Mouse (Mus musculus) Patski (cell line): ENCODE measurements around the gene Homer3. TPM values are rescaled to one million over a fixed set of nuclear protein-coding genes. Genes with fewer than 3 reads are reported as not detected.

Source experiments
- ATAC-seq: fragments of 100-300 bp; one replicate; pipeline ENCODE4 v1.8.0; 2021
- CTCF ChIA-PET: fragments of 350-600 bp; sonication (Branson Sonifier 250); formaldehyde crosslinking; loops from one replicate; lab custom pipeline; 2022; ENCODE audit warnings: inconsistent platforms; lab: Charles Lee
- POLR2A ChIA-PET: fragments of 350-600 bp; sonication (Branson Sonifier 250); formaldehyde crosslinking; loops from one replicate; lab custom pipeline; 2022; ENCODE audit warnings: antibody characterized with exemption, inconsistent platforms; lab: Charles Lee
- DNase-seq: peaks from one replicate; pipeline ENCODE4 v3.0.0-alpha.2; 2011; ENCODE audit warnings: low read depth, low spot score
- H3K27me3 ChIP-seq: fragments of 371-371 bp; one replicate; pipeline ENCODE4 v1.5.1; 2021
- CTCF ChIP-seq: fragments of 100-300 bp; IDR thresholded peaks from one replicate; pipeline ENCODE4 v1.5.1; 2021
- in situ Hi-C: fragments of 300-500 bp; cut with MboI; formaldehyde crosslinking; loops from 3 replicates; pipeline ENCODE4 v1.11.1; 2018; ENCODE audit warnings: low pct_unique_long_range_greater_than_20kb, mixed read lengths
- polyA plus RNA-seq: library from polyadenylated mRNA; unstranded; gene quantifications from one replicate; pipeline ENCODE4 v1.2.3, GENCODE M21; 2021

Gene Homer3
- polyA plus RNA-seq, 1 experiment from 2014 or later = 67.9 TPM

GRCm38 (mm10) chr8:70332070-70332877 lies 49.6 kb downstream of the Homer3 start:
- POLR2A ChIA-PET = no interaction called here
- ATAC-seq (no peak), DNase-seq (no peak)
- CTCF ChIA-PET = no interaction called here
- in situ Hi-C loops = no loop called here
- no peaks in the 10 kb centered on the region for H3K27me3 ChIP-seq
- TF ChIP-seq CTCF = no peak

- no peak for ATAC-seq
- POLR2A ChIA-PET = no interaction called here
- in situ Hi-C loops = no loop called here
- DNase-seq = no peak
- TF ChIP-seq CTCF = no peak
- CTCF ChIA-PET = no interaction called here
- no peaks in the 10 kb centered on the region for H3K27me3 ChIP-seq
Observed at GRCm38 (mm10) chr8:70332878-70333202, 50.2 kb downstream of the Homer3 start.

- no peak for DNase-seq
- no peaks in the 10 kb centered on the region for H3K27me3 ChIP-seq
- no peak for TF ChIP-seq CTCF
- CTCF ChIA-PET = interaction anchor here (0.9 kb wide), 1 partner anchor 11 kb away, joined by 3 read pairs; no protein-coding TSS in a partner anchor
- POLR2A ChIA-PET = interaction anchor here (1.4 kb wide), 1 partner anchor 10 kb away, joined by 5 read pairs; no protein-coding TSS in a partner anchor
- in situ Hi-C loops = no loop called here
- no peak for ATAC-seq
Observed at GRCm38 (mm10) chr8:70338931-70339330, 56.3 kb downstream of the Homer3 start.

- DNase-seq (no peak), ATAC-seq (no peak)
- no peaks in the 10 kb centered on the region for H3K27me3 ChIP-seq
- no peak for TF ChIP-seq CTCF
- POLR2A ChIA-PET = interaction anchor here (0.6 kb wide), 1 partner anchor 50 kb away, joined by 3 read pairs; no protein-coding TSS in a partner anchor
- CTCF ChIA-PET = interaction anchor here (1.4 kb wide), 1 partner anchor 164 kb away, joined by 4 read pairs; no protein-coding TSS in a partner anchor
- in situ Hi-C loops = loop anchor here (5.0 kb wide), 1 partner anchor 37 kb away; no protein-coding TSS in a partner anchor
Observed at GRCm38 (mm10) chr8:70340659-70341058, 58.0 kb downstream of the Homer3 start.

- in situ Hi-C loops = loop anchor here (5.0 kb wide), 1 partner anchor 35 kb away; no protein-coding TSS in a partner anchor
- CTCF ChIA-PET = interaction anchor here (1.4 to 2.4 kb wide), 2 partner anchors 16 to 41 kb away, joined by 3 to 7 read pairs; no protein-coding TSS in a partner anchor
- POLR2A ChIA-PET = no interaction called here
- H3K27me3 ChIP-seq = no peaks in the 10 kb centered on the region
- TF ChIP-seq CTCF = no peak
- ATAC-seq (no peak), DNase-seq (no peak)
Observed at GRCm38 (mm10) chr8:70342007-70342406, 59.4 kb downstream of the Homer3 start.

GRCm38 (mm10) chr8:70343076-70343475 lies 60.4 kb downstream of the Homer3 start:
- no peak for DNase-seq
- in situ Hi-C loops = loop anchor here (5.0 kb wide), 1 partner anchor 34 kb away; no protein-coding TSS in a partner anchor

GRCm38 (mm10) chr8:70343696-70344095 lies 61.1 kb downstream of the Homer3 start:
- in situ Hi-C loops = loop anchor here (5.0 kb wide), 1 partner anchor 34 kb away; no protein-coding TSS in a partner anchor
- TF ChIP-seq CTCF = no peak
- no peaks in the 10 kb centered on the region for H3K27me3 ChIP-seq
- DNase-seq (no peak), ATAC-seq (no peak)
- CTCF ChIA-PET = interaction anchor here (0.7 to 2.4 kb wide), 6 partner anchors 9 to 161 kb away, joined by 3 to 7 read pairs (median 4); partner anchors contain the start of gene Upf1
- POLR2A ChIA-PET = interaction anchor here (0.9 to 1.5 kb wide), 4 partner anchors 9 to 160 kb away, joined by 3 to 4 read pairs (median 3); partner anchors contain the start of gene Upf1

More at GRCm38 (mm10) chr8:70343076-70343475, 60.4 kb downstream of the Homer3 start:
- no peak for ATAC-seq
- TF ChIP-seq CTCF = no peak
- ChIA-PET POLR2A (interaction anchor here (1.1 to 1.5 kb wide), 3 partner anchors 10 to 160 kb away, joined by 3 read pairs; partner anchors contain the start of gene Upf1), CTCF (interaction anchor here (1.0 to 2.4 kb wide), 5 partner anchors 9 to 161 kb away, joined by 3 to 7 read pairs (median 3); no protein-coding TSS in a partner anchor)
- no peaks in the 10 kb centered on the region for H3K27me3 ChIP-seq

Other genes starting within 250 kb of the Homer3 start
- 53.4 TPM for gene Mau2, start 240.1 kb upstream of the Homer3 start, polyA plus RNA-seq
- 37.0 TPM for gene Sugp1, start 240.0 kb upstream of the Homer3 start, polyA plus RNA-seq
- gene Tm6sf2, start 209.9 kb upstream of the Homer3 start, polyA plus RNA-seq = 1.3 TPM
- gene Hapln4, start 199.4 kb upstream of the Homer3 start, polyA plus RNA-seq = 7.3 TPM
- gene Ncan, start 162.0 kb upstream of the Homer3 start, polyA plus RNA-seq = 0.01 TPM
- gene Nr2c2ap, start 151.5 kb upstream of the Homer3 start, polyA plus RNA-seq = 35.1 TPM
- 19.6 TPM for gene Rfxank, start 143.7 kb upstream of the Homer3 start, polyA plus RNA-seq
- 80.3 TPM for gene Borcs8, start 143.3 kb upstream of the Homer3 start, polyA plus RNA-seq
- 0.54 TPM for gene Mef2b, start 143.1 kb upstream of the Homer3 start, polyA plus RNA-seq
- 64.9 TPM for gene Tmem161a, start 110.5 kb upstream of the Homer3 start, polyA plus RNA-seq
- gene Slc25a42, start 70.5 kb upstream of the Homer3 start, polyA plus RNA-seq = 5.0 TPM
- 26.5 TPM for gene Sugp2, start 48.6 kb upstream of the Homer3 start, polyA plus RNA-seq
- 16.4 TPM for gene Armc6, start 48.4 kb upstream of the Homer3 start, polyA plus RNA-seq
- gene Ddx49, start 19.7 kb downstream of the Homer3 start, polyA plus RNA-seq = 48.8 TPM
- gene Cope, start 19.7 kb downstream of the Homer3 start, polyA plus RNA-seq = 259 TPM
- 2.5 TPM for gene Cers1, start 32.9 kb downstream of the Homer3 start, polyA plus RNA-seq
- 1.1 TPM for gene Gdf1, start 47.0 kb downstream of the Homer3 start, polyA plus RNA-seq
- 44.5 TPM for gene Upf1, start 70.5 kb downstream of the Homer3 start, polyA plus RNA-seq
- gene Comp, start 90.7 kb downstream of the Homer3 start, polyA plus RNA-seq = 0.36 TPM
- 12.0 TPM for gene Crtc1, start 156.8 kb downstream of the Homer3 start, polyA plus RNA-seq
- 27.5 TPM for gene Klhl26, start 194.1 kb downstream of the Homer3 start, polyA plus RNA-seq
- 0.09 TPM for gene Tmem59l, start 204.5 kb downstream of the Homer3 start, polyA plus RNA-seq
- gene Crlf1, start 210.3 kb downstream of the Homer3 start, polyA plus RNA-seq = 29.4 TPM
- gene Rex1bd, start 223.9 kb downstream of the Homer3 start, polyA plus RNA-seq = 93.9 TPM
- 662 TPM for gene Uba52, start 228.0 kb downstream of the Homer3 start, polyA plus RNA-seq
- 278 TPM for gene Fkbp8, start 244.9 kb downstream of the Homer3 start, polyA plus RNA-seq
- gene Kxd1, start 245.1 kb downstream of the Homer3 start, polyA plus RNA-seq = 81.4 TPM